Mouse (Mus musculus): Measurements from ENCODE around the gene Pde4dip. TPM values are rescaled to one million over a fixed set of nuclear protein-coding genes. Genes with fewer than 3 reads are reported as not detected.

The Pde4dip gene
- total RNA-seq, 2 experiments from 2014 or later: 0.96 to 1.2 TPM

DNA sequence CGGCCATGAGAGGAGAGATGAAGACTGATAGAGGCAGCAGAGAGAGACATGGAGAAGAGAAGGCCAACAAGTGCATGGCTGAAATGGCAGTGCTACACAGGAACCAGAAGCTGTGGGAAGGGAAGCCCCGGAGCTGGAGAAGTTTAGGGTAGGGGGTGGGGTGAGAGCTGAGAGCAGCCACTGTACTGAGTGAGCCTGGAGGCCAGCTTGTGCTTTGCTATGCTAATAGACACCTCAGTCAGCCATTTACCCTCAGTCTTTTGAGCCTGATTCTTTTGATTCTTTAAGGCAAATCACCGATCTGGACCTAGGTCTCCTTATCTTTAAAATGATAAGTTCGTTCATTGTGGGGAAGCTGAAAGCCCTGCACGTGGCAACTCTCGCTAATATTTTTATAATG lies 77.3 kb downstream of the Pde4dip start:
- no peak for ATAC-seq (replicated peaks; ENCODE audit: low FRiP score, low TSS enrichment, poor library complexity, severe bottlenecking)

DNA sequence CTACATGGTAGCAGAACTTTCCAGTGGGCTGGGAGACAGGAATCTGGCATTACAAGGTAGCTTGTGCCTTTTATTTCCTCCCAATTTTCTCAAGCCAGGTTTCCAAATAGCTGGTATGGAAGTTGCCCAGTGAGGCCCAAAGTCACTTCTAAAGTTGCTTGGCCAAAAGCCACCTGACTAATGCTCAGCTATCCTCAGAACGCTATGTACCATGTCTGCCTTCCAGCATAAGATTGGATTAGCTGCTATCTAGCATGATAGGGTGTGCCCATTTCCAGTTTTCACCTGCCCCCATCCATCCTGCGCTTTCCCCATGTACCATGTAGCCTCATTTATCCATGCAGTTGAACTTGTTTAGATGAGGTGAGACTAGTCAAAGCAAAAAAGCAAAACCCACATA lies 78.2 kb downstream of the Pde4dip start:
- no peak for ATAC-seq (replicated peaks; ENCODE audit: low FRiP score, low TSS enrichment, poor library complexity, severe bottlenecking)

DNA sequence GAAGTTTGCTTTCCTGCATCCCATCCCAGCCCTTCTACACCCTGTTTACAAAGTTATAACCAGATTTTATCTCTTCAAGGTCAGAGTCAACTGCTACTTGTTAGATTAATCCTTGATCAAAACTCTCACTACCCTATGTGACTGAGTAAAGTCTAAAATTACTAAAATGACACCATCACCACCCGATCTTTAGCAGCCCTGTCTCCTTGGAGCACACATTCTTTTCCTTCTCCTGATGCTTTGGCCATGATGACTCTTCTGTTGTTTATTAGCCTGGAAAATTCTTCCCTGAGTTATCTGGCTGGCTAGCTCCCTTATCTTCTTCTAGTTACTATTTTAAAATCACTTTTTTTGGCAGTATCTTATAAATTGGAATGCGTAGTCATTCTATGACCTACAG lies 82.9 kb downstream of the Pde4dip start:
- ATAC-seq (replicated peaks; ENCODE audit: low FRiP score, low TSS enrichment, poor library complexity, severe bottlenecking): no peak

- no peak for ATAC-seq (replicated peaks; ENCODE audit: low FRiP score, low TSS enrichment, poor library complexity, severe bottlenecking)
Observed at GRCm38 (mm10) chr3:97803675-97804074, 84.8 kb downstream of the Pde4dip start.

DNA sequence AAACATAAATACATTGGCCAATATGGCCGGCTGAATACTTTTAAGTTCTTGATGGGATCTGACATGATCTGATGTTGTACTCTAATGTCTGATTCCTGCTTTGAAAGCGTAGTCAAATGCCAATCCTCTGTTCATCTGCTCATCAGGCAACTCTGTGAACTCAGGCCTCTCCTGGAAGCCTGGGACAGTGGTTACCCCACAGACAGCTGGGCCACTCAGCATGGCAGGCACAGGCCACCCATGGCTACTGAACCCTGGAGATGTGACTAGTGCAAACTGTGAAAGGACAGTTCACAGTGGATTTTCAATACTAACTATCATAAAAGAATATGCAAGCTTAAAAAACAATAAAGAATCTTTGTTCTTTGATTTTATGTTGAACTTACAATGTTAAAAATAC lies 85.6 kb downstream of the Pde4dip start:
- no peak for ATAC-seq (replicated peaks; ENCODE audit: low FRiP score, low TSS enrichment, poor library complexity, severe bottlenecking)

- ATAC-seq (replicated peaks; ENCODE audit: low FRiP score, low TSS enrichment, poor library complexity, severe bottlenecking): no peak
Observed at GRCm38 (mm10) chr3:97802297-97802696, 86.2 kb downstream of the Pde4dip start.

- no peak for ATAC-seq (replicated peaks; ENCODE audit: low FRiP score, low TSS enrichment, poor library complexity, severe bottlenecking)
Observed at GRCm38 (mm10) chr3:97801178-97801699, 87.3 kb downstream of the Pde4dip start.

DNA sequence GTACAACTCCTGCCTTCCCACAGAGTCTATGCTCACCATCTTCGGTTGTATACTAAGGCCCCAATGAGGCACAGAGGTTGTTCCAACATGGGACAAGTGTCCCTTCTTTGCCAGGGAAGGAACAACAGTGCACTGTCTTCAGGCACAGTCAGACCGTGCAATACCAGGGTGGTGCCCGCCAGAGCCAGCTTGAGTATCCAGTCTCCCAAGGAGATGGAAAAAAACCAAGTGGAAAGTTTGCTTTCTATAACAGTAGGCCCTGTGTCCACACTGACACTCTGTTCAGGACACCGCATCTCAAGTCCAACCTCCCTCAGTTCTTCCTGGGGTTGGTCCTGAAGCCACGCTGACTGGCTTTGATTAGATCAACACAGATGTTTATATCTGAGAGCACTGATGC lies 87.8 kb downstream of the Pde4dip start:
- no peak for ATAC-seq (replicated peaks; ENCODE audit: low FRiP score, low TSS enrichment, poor library complexity, severe bottlenecking)

GRCm38 (mm10) chr3:97800004-97800403 lies 88.5 kb downstream of the Pde4dip start:
- no peak for ATAC-seq (replicated peaks; ENCODE audit: low FRiP score, low TSS enrichment, poor library complexity, severe bottlenecking)

GRCm38 (mm10) chr3:97799267-97799666 lies 89.2 kb downstream of the Pde4dip start:
- no peak for ATAC-seq (replicated peaks; ENCODE audit: low FRiP score, low TSS enrichment, poor library complexity, severe bottlenecking)

- ATAC-seq (replicated peaks; ENCODE audit: low FRiP score, low TSS enrichment, poor library complexity, severe bottlenecking): no peak
Observed at GRCm38 (mm10) chr3:97797371-97797770, 91.1 kb downstream of the Pde4dip start.

DNA sequence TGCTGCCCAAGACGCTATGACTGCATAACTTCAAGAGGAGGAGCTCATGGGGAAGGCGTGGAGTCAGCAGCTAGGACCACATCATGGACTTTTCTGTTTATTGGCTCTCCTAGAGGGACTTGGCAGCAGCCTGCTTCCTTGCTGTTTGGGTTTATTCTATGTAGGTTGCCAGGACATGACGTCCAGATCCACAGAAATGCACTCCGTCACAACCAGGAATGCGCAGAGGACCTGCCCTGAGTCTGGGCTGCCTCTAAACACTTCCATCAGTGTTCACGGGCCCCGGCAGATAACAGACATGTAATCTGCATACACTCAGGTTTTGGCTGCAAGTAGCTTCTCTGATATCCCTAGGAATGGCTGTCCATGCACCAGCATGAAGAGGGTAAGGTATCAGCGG lies 94.5 kb downstream of the Pde4dip start:
- ATAC-seq (replicated peaks; ENCODE audit: low FRiP score, low TSS enrichment, poor library complexity, severe bottlenecking): no peak

- no peak for ATAC-seq (replicated peaks; ENCODE audit: low FRiP score, low TSS enrichment, poor library complexity, severe bottlenecking)
Observed at GRCm38 (mm10) chr3:97790150-97790549, 98.4 kb downstream of the Pde4dip start.

DNA sequence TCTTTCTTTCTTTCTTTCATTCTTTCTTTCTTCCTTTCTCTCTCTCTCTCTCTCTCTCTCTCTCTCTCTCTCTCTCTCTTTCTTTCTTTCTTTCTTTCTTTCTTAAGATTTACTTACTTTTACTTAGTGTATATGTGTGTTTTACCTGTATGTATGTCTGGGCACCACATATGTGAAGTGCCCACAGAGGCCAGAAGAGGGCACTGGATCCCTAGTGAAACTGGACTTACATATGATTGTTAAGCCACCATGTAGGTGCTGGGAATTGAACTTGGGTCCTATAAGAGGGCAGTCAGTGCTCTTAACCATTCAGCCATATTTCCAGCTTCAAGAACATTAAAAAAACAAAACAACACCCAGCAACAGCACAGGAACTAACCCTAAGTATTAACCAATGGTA lies 99.2 kb downstream of the Pde4dip start:
- ATAC-seq (replicated peaks; ENCODE audit: low FRiP score, low TSS enrichment, poor library complexity, severe bottlenecking): no peak

- no peak for ATAC-seq (replicated peaks; ENCODE audit: low FRiP score, low TSS enrichment, poor library complexity, severe bottlenecking)
Observed at GRCm38 (mm10) chr3:97776195-97776594, 112.3 kb downstream of the Pde4dip start.

- ATAC-seq (replicated peaks; ENCODE audit: low FRiP score, low TSS enrichment, poor library complexity, severe bottlenecking): no peak
Observed at GRCm38 (mm10) chr3:97775742-97776141, 112.8 kb downstream of the Pde4dip start.

DNA sequence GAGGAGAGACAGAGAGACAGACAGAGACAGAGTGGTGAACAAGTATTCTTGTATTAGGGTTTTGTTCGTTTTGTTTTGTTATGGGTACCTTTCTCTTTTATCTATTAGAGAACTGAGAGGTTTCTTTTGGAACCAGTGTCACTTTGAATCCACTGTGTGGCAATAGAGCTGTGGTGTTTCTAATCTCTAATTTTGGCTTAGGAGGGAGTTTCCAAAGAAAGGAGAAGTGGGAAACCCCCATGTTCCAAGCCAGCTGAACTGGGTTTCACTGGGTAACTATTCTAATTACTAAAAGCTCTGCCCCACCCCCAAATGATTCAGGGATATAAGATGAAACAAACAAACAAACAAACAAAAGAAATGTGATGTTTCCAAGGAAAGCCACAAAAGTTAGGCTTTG lies 113.6 kb downstream of the Pde4dip start:
- no peak for ATAC-seq (replicated peaks; ENCODE audit: low FRiP score, low TSS enrichment, poor library complexity, severe bottlenecking)

DNA sequence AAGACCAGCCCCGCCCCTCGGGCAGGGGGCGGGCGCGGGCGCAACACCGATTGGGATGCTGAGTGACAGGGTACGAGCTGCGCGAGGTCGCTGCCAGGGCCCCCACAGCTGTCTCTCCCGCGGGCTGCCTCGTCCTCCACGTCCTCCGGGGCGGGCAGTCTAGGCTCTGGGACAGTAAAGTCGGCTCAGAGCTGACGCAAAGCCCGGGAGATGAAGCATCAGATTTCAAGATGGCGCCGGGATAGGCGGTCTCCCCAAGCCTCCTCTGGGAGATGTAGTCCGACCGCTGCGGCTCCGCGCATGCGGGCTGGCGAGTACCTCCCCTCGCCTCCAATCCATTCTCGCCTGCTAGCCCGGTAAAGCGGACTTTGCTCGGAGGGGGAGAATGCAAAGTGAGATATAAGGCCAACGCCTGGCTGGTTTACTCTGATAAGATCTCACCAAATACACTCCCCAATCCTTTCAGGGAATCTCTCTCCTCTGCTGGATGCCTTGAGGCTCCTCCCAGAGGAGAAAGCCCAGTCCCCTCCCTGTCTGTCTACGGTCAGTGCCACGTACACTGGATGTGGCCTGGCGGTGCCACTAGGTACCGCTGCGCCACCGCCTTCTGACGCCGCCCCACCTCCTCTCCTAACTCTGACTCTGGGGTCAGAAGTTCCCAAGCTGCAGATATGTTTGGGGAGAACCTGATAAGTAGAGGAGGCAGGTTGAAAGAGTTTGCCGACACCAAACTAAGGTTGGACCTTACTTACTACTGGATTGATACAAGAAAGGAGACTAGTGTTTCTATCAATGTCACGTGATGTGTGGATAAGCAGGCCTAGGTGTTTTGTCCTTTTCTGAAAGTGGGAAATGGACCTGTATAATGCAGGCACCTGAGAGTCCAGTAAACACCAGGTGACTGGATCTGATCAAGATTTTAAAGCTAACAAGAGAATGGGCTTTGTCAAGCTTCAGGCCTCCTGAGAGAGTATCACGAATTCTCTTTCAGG lies 120.4 kb downstream of the Pde4dip start:
- ATAC-seq (replicated peaks; ENCODE audit: low FRiP score, low TSS enrichment, poor library complexity, severe bottlenecking): peak; percentile 96

- no peak for ATAC-seq (replicated peaks; ENCODE audit: low FRiP score, low TSS enrichment, poor library complexity, severe bottlenecking)
Observed at GRCm38 (mm10) chr3:97767041-97767770, 121.3 kb downstream of the Pde4dip start.

DNA sequence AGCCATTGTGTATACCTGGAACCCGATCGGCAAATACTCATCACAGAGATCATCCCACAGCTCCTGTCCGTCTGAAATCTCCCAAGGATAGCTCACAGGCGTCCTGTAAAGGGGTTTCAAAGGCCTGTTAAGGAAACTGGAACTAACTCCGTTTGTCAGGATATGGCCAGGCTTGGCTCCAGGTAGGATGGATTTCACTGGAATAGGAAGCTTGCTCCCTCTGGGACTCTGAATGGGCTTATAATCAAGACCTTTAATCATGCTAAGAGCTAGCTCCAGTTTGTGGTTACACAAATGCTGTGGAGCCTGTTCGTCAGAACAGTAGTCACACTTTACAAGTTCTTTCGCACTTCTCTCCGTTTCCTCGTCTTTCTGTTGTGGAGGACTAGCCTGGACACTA lies 122.0 kb downstream of the Pde4dip start:
- ATAC-seq (replicated peaks; ENCODE audit: low FRiP score, low TSS enrichment, poor library complexity, severe bottlenecking): no peak

Data from megakaryocyte-erythroid progenitor cell, adult 5-6 weeks (primary cell).